Mouse (Mus musculus): Measurements from ENCODE around the gene Mcat. TPM values are rescaled to one million over a fixed set of nuclear protein-coding genes. Genes with fewer than 3 reads are reported as not detected.

The Mcat gene
- total and polyA plus RNA-seq, 3 experiments: 26.2 to 86.0 (median 45.8) TPM

DNA sequence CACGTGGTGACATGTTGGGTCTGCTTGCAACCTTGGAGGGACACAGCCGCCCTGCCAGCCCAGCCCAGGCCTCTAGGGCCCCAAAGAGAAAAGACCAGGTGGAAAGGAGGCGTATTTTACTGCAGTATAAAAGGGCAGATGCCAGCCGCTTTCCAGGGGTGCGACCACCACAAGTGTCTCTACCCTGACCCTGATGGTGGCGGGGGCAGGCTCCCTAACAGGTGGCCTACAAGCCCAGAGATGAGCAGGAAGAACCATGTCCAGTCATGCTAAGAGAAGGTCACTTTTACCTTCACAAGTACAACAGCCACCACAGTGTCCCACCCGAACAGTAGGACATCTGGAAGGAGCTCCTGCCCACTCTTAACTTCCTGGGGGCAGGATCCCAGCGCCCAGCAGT, 12.0 kb upstream of the Mcat start:
- no peak for DNase-seq

GRCm38 (mm10) chr15:83574731-83575351, 11.3 kb upstream of the Mcat start:
- DNase-seq: peak; percentile 84

GRCm38 (mm10) chr15:83573606-83574005, 10.0 kb upstream of the Mcat start:
- DNase-seq: no peak

DNA sequence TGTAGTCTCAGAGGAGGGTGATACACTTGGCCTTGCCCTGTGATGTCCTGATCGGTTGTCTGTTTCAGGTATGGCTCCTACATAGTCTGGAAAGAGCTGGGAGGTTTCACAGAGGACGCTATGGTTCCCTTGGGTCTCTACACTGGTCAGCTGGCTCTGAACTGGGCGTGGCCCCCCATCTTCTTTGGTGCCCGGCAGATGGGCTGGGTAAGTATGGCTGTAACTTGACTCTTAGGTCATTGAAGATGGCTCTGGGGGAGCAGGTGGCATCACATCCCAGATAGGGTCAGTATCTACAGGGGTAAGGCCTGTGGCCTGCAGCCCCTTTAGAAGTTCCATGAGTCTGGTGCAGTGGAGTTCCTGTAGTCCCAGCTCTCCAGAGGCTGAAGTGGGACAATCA, 8.5 kb upstream of the Mcat start:
- no peak for DNase-seq

DNA sequence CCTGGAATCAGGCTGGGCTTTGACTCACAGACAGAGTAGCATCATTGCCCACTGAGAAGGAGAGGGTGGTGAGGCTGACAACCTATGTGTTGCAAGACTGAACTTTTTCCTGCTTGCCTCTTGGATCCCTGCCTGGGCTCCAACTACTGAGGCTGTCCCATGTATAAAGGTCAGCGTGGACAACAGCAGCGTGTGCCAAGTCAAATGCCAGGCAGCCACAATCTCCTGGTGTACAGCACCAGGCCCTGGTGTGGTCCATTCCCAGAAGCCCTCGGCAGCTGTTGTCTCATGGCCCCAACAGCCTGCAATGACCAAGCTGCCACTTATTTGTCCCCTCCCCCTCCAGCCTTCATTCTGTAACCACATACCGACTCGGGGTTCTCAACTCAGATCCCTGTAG, 8.0 kb upstream of the Mcat start:
- DNase-seq: peak; percentile 84

DNA sequence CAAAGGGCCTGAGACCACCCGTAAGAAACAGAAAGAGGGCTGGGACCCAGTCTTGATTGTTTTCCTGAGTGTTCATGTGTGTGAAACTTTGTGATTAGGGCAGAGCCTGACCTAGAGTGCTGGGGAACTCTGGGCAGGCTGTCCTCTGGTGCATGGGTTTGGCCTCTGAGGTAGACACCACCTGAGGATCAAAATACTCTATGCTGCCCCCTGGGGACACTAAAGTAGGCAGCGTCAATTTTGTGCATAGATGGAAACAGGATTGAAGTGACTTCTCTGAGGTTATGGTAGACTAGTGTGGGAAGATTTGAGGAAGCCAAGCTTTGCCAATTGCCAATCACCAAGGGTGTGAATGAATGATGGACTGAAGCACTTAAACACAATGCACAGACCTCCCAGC, 7.1 kb upstream of the Mcat start:
- no peak for DNase-seq

- DNase-seq: no peak
Measured at GRCm38 (mm10) chr15:83569682-83570081, 6.1 kb upstream of the Mcat start.

- peak; percentile 71 for DNase-seq
Measured at GRCm38 (mm10) chr15:83568544-83568943, 5.0 kb upstream of the Mcat start.

- peak; percentile 28 for DNase-seq
Measured at GRCm38 (mm10) chr15:83567728-83568127, 4.1 kb upstream of the Mcat start.

GRCm38 (mm10) chr15:83566006-83566405, 2.4 kb upstream of the Mcat start:
- peak; percentile 19 for DNase-seq

DNA sequence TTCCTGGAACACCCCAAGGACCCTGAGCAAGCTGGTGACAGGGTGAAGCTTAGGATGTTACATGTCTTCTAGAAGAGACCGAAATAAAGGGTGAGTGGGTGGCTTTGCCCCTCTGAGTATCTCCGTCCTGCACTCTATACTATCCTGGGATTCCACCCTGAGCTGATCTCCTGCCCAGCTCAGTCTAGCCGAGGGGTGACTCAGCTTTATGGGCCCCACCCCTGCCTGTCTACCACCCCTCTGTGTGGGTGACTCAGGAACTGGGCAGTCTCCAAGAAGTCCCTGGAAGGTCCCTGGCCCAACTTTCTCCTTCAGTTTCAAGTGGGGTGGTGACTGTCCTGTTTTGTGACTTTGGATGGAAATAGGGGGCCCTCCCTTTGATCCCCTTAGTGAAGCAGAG, 1.8 kb upstream of the Mcat start:
- DNase-seq: peak; percentile 94

DNA sequence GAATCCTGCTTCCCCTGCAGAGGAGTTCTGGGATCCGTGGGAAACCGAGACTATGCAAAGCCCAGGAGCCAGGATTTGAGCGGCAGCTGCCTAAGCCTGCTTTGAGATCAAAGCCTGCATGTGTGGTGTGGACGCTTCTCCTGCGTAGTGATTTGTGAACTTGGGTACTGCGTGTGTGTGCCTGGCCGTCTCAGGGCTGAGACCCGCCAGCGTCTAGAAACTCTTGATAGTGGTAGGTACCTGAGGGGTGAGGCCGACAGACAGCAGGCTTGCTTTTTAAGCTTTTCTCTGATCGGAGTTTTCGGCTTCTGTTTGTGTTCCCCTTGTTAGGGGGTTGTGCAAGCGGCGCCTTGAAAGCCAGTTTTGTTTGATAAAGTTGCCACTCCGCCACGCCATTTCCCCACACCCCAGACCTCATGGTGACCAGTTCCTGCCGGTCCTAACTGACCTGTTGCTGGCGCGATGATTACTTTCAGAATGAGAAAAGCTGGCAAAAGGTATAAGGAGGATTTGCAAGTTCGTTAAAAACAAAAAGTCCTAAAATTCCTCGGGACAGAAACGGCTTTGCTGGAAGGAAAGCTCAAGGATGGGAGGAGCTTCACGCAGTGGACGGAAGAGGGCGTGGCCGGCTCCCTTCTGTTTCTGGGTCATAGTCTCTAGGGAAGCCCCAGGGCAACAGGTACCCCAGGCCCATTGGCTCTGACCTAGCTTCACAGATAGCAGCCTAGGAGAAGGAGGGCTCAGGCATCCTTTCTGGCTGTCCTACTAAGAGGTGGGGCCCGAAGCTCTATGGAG, 467 bp upstream of the Mcat start:
- DNase-seq: peak; percentile 86

DNA sequence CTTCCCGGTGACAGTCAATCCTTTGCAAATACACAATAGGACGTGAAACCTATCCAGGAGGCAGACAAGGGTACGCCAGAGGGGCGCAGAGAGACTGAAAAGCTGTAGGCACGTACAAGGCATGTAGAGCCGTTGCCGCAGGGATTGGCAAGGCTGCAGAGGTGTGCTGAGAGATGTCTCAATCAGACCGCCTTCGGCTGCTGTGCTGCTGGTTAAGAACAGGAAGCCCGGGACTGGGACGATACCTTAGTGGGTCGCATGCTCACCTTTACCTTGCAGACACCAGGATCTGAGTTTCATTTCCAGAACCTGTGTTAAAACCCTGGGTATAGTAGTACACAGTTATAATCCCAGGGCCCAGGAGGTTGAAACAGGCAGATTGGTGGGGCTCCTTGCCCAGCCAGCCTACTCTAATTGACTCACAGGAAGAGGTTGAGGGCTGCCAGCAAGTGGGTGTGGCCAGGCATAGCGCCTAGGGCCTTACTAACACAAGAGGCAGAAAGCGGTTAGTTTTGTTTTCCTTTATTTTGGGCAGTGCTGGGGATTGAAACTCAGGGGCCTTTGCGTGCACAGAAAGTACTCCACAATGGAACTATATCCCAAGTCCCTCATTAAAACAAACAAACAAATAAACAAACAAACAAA, 839 bp downstream of the Mcat start:
- peak; percentile 93 for DNase-seq

- no peak for DNase-seq
Measured at GRCm38 (mm10) chr15:83560941-83561477, 2.6 kb downstream of the Mcat start.

DNA sequence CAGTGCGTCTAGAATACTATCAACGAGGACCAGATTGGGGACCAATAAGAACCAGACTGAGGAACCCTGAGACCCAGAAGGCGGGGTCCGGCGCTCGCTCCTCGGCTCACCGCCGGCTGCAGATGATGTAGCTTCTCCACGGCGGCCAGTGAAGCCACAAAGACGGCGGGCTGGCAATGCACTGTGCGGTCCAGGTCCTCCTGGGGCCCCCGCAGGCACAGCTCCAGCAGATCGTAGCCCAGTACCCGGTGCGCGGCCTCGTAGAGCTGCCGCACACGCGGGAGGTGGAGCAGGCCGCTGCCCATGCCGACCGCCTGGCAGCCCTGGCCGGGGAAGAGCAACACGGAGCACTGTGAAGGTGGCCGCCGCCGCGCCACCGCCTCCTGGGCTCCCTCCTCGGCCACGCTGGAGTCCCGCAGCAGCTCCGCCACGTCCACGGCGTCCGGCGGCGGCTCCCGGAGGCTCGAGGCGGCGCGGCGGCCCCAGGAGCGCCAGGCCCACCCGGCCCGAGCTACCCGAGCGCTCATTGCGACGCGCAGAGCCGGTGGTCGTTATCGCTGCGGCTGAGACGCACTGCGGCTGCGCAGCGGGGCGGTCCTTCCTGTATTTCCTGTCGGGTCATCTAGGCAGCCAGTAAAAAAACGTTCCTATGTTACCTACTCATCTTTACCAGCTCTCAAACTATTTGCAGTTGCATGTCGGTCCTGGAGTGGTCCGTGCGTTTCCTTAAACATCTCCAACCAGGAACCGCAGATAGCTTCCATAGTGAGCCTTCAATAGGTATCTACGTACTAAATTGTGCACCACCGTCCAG, 8.2 kb downstream of the Mcat start:
- DNase-seq: peak; percentile 93

DNA sequence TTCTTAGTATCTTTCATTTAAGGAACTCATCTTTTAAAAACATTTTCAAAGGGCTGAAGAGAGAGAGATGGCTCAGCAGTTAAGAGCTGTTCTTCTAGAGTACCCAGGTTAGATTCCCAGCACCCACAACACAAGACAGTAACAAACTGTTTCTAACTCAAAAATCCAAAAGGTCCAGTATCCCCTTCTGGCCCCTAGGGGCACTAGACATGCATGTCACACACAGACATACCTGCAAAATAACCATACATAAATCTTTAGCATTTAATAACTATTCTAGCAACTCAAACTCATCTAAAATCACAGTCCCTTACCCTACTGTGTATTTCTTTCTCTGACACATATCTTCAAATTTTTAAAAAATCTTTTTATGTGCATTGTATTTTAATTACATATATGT, 9.8 kb downstream of the Mcat start:
- DNase-seq: no peak

GRCm38 (mm10) chr15:83550137-83550536, 13.4 kb downstream of the Mcat start:
- no peak for DNase-seq

DNA sequence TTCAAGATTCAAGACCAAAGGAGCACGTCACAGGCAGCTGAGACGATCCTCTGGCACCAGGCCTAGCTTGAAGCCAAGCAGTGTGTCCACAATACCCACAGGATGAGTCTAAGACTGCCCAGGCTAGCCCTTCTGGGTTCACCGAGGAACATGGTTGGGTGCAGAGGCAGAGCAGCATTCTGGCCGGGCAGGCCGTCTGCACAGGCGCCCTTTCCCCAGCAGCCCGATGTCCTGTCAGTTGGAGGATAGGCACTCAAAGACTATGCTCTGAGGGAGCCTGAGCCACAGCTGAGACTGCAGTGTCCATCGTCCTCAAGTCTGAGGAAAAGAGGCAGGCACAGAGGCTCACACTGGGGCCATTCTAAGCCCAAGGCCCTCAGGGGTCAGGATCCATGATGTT, 16.4 kb downstream of the Mcat start:
- no peak for DNase-seq

DNA sequence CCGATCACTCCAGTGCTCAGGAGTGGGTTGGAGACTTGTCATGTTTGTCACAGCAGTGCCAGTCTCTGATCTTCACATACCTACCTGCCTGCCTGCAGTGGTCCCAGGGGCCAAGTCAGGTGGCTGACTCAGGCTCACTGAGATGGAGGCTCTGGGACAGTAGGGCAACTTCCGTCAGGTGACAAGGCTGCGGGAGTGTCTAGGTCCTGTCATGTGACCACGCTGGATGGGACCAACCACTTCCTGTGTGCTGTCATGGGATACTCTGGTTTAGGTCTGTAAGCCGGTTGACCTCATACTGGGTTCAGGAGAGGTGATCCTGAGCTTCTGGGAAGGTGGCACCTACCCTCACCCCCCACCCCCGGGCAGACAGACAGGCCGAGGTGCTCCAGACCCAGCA, 17.6 kb downstream of the Mcat start:
- no peak for DNase-seq

DNA sequence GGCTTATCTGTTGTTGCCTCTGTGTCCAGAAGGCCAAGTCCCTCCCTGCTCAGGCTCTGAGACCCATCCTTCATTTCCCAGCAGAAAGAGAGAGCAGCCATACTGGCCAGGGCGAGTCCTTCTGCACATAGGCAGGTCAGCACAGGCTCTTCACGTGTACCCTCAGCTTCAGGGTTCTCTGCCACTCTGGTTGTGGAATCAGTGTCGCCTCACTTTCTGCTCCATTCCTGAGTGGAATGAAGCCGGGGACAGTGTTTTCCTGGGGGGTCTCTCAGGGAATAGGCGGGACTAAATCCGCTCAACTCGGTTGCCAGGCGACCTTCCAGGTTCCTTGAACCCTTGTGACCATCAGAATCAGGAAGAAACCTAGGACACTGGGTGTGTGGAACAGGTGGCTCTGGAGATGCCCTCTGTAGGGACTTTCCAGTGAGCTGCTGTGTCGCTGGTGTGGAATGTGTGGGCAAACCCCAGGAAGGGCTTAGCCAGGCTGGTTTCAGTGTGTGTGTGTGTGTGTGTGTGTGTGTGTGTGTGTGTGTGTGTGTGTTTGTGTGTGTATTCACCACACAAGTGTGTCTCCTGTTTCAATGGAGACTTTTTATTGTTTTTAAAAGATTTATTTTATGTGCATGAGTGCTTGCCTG, 21.8 kb downstream of the Mcat start:
- DNase-seq: no peak

- DNase-seq: peak; percentile 72
Measured at GRCm38 (mm10) chr15:83539905-83540304, 23.7 kb downstream of the Mcat start.

- DNase-seq: no peak
Measured at GRCm38 (mm10) chr15:83538855-83539254, 24.7 kb downstream of the Mcat start.

Measured in adrenal gland, adult 2 months (tissue).